Mouse (Mus musculus) G1E (cell line): ENCODE data around the gene Ccdc82. TPM values are rescaled to one million over a fixed set of nuclear protein-coding genes. Genes with fewer than 3 reads are reported as not detected.

Experiments
- ATAC-seq: 2 replicates; pipeline ENCODE4 v1.8.0; 2016; ENCODE audit warnings: mild to moderate bottlenecking; ENCODE audit not compliant: insufficient number of reproducible peaks, poor library complexity, low FRiP score, severe bottlenecking; ENCODE audit errors: extremely low read depth
- DNase-seq: peaks from one replicate; pipeline ENCODE4 v3.0.0; 2012; ENCODE audit warnings: low spot score
- H3K27me3 ChIP-seq: 2 replicates; pipeline ENCODE4 v1.6.1; 2012; ENCODE audit warnings: mild to moderate bottlenecking, low read length, inconsistent platforms; ENCODE audit not compliant: insufficient read depth
- H3K36me3 ChIP-seq: replicated peaks from 2 replicates; pipeline ENCODE3; 2012; ENCODE audit warnings: mild to moderate bottlenecking, inconsistent platforms
- H3K4me1 ChIP-seq: 2 replicates; pipeline ENCODE4 v1.6.1; 2012; ENCODE audit warnings: low read depth, low read length, inconsistent platforms, mixed read lengths; ENCODE audit not compliant: insufficient read depth
- H3K4me3 ChIP-seq: 2 replicates; pipeline ENCODE4 v1.5.1; 2012; ENCODE audit warnings: low read depth, mild to moderate bottlenecking, inconsistent platforms, low read length, moderate library complexity, mixed read lengths
- H3K9me3 ChIP-seq: replicated peaks from 2 replicates; pipeline ENCODE4 v1.6.1; 2012; ENCODE audit warnings: inconsistent platforms
- CTCF ChIP-seq: IDR thresholded peaks from 2 replicates; pipeline ENCODE4 v1.5.1; 2012; ENCODE audit warnings: low read depth, low read length, inconsistent platforms, mixed read lengths
- GATA1 ChIP-seq: IDR thresholded peaks from 2 replicates; pipeline ENCODE4 v1.6.1; 2012; ENCODE audit warnings: borderline replicate concordance, low read length, inconsistent platforms, mixed read lengths
- GATA2 ChIP-seq: IDR thresholded peaks from 2 replicates; pipeline ENCODE4 v1.6.1; 2012; ENCODE audit warnings: low read depth, low read length, inconsistent platforms, borderline replicate concordance
- POLR2AphosphoS5 ChIP-seq: IDR thresholded peaks from 2 replicates; pipeline ENCODE4 v1.6.1; 2012; ENCODE audit warnings: low read depth, low read length, inconsistent platforms; ENCODE audit not compliant: insufficient replicate concordance
- TAL1 ChIP-seq: conservative IDR thresholded peaks from 2 replicates; pipeline ENCODE4 v1.6.1; 2012; ENCODE audit warnings: low read depth, low read length, inconsistent platforms, mixed read lengths
- polyA plus RNA-seq: library from polyadenylated mRNA; stranded (reverse); fragments of >175 nt; gene quantifications from 2 replicates; pipeline ENCODE4 v1.2.3, GENCODE M21; 2012
- total RNA-seq, 2 experiments: library from RNA; stranded (forward) in 1 of 2; stranded (reverse) in 1 of 2; fragments of 200-1000 nt in 1 of 2; fragments of >200 nt in 1 of 2; fragmentation: Nextera tagmentation in 1 of 2; gene quantifications; 2 replicates each; pipeline ENCODE4 v1.2.3; 2014 to 2017

Ccdc82 gene
- total and polyA plus RNA-seq, 3 experiments: 3.6 to 74.6 (median 59.1) TPM

GRCm38 (mm10) chr9:13258173-13258572 is 11.4 kb downstream of the Ccdc82 start:
- H3K4me1 ChIP-seq: peaks cover 5% of the 10 kb centered on the region
- no peaks in the 10 kb centered on the region for H3K9me3 ChIP-seq
- ATAC-seq (no peak), DNase-seq (no peak)
- H3K27me3 ChIP-seq: no peaks in the 10 kb centered on the region
- H3K36me3 ChIP-seq: peaks cover 34% of the 10 kb centered on the region
- TF ChIP-seq POLR2AphosphoS5 (no peak), GATA1 (no peak)
- no peak overlapping the region for H3K4me3 ChIP-seq

GRCm38 (mm10) chr9:13260980-13261379 is 14.2 kb downstream of the Ccdc82 start:
- DNase-seq (no peak), ATAC-seq (no peak)
- Histone ChIP-seq H3K4me3 (no peak overlapping the region), H3K4me1 (peaks cover 5% of the 10 kb centered on the region), H3K9me3 (no peaks in the 10 kb centered on the region), H3K27me3 (no peaks in the 10 kb centered on the region), H3K36me3 (peaks cover 33% of the 10 kb centered on the region)
- no peak for TF ChIP-seq GATA2
- no peak for TF ChIP-seq GATA1

GRCm38 (mm10) chr9:13273219-13273618 is 26.5 kb downstream of the Ccdc82 start:
- no peaks in the 10 kb centered on the region for H3K27me3 ChIP-seq
- peaks cover 20% of the 10 kb centered on the region for H3K36me3 ChIP-seq
- peaks cover 6% of the 10 kb centered on the region for H3K4me1 ChIP-seq
- ATAC-seq: peak; percentile 70
- no peak overlapping the region for H3K4me3 ChIP-seq
- H3K9me3 ChIP-seq: no peaks in the 10 kb centered on the region
- TF ChIP-seq POLR2AphosphoS5 (no peak), CTCF (no peak), GATA2 (no peak), GATA1 (no peak), TAL1 (no peak)
- DNase-seq: no peak

- no peak for TF ChIP-seq POLR2AphosphoS5
- no peak for TF ChIP-seq TAL1
- TF ChIP-seq CTCF: no peak
- peaks cover 32% of the 10 kb centered on the region for H3K36me3 ChIP-seq
- H3K27me3 ChIP-seq: no peaks in the 10 kb centered on the region
- ATAC-seq (no peak), DNase-seq (no peak)
- H3K9me3 ChIP-seq: no peaks in the 10 kb centered on the region
- H3K4me1 ChIP-seq: no peaks in the 10 kb centered on the region
- no peak overlapping the region for H3K4me3 ChIP-seq
These were observed 40.7 kb downstream of the Ccdc82 start for GRCm38 (mm10) chr9:13287482-13287881.

- peaks cover 12% of the 10 kb centered on the region for H3K36me3 ChIP-seq
- peaks cover 48% of the 10 kb centered on the region for H3K4me1 ChIP-seq
- TF ChIP-seq TAL1: no peak
- TF ChIP-seq CTCF: no peak
- TF ChIP-seq GATA1: no peak
- no peak for TF ChIP-seq GATA2
- no peak for TF ChIP-seq POLR2AphosphoS5
- no peaks in the 10 kb centered on the region for H3K27me3 ChIP-seq
- DNase-seq (peak; percentile 74), ATAC-seq (peak; percentile 82)
- no peaks in the 10 kb centered on the region for H3K9me3 ChIP-seq
- H3K4me3 ChIP-seq: peak overlapping the region; percentile 73
These were observed 49.7 kb downstream of the Ccdc82 start for GRCm38 (mm10) chr9:13296274-13297121.

GRCm38 (mm10) chr9:13297122-13297667 is 50.4 kb downstream of the Ccdc82 start:
- TF ChIP-seq CTCF (no peak), GATA2 (no peak), TAL1 (no peak), GATA1 (no peak), POLR2AphosphoS5 (no peak)
- Histone ChIP-seq H3K9me3 (no peaks in the 10 kb centered on the region), H3K4me1 (peaks cover 53% of the 10 kb centered on the region), H3K4me3 (peak overlapping the region; percentile 73), H3K36me3 (peaks cover 9% of the 10 kb centered on the region), H3K27me3 (no peaks in the 10 kb centered on the region)
- ATAC-seq (no peak), DNase-seq (peak; percentile 9)
